Mouse (Mus musculus) heart, postnatal 0 days (tissue): ENCODE results near the gene Insc. TPM values are rescaled to one million over a fixed set of nuclear protein-coding genes. Genes with fewer than 3 reads are reported as not detected.

ENCODE experiments used
- ATAC-seq: fragments of 200-750 bp; cut with Nextera tagmentation; 2 replicates; pipeline ENCODE4 v1.8.0; 2017; ENCODE audit warnings: low read depth, moderate number of reproducible peaks, moderate library complexity; ENCODE audit not compliant: insufficient read depth
- DNase-seq: peaks from one replicate; pipeline ENCODE4 v3.0.0-alpha.2; 2016; ENCODE audit warnings: low spot score
- H3K27ac ChIP-seq: fragments of 300-500 bp; sonication (generic); 2 replicates; pipeline ENCODE4 v1.5.1; 2014; ENCODE audit warnings: low read depth, mild to moderate bottlenecking
- H3K27me3 ChIP-seq: fragments of 300-500 bp; sonication (generic); 2 replicates; pipeline ENCODE4 v1.6.1; 2014; ENCODE audit warnings: low read length, mixed read lengths; ENCODE audit not compliant: control insufficient read depth, insufficient read depth
- H3K36me3 ChIP-seq: fragments of 300-500 bp; sonication (generic); replicated peaks from 2 replicates; pipeline ENCODE4 v1.6.1; 2014; ENCODE audit warnings: low read length, mixed read lengths; ENCODE audit not compliant: control insufficient read depth, insufficient read depth
- H3K4me1 ChIP-seq: fragments of 300-500 bp; sonication (generic); 2 replicates; pipeline ENCODE4 v1.6.1; 2014; ENCODE audit warnings: antibody characterized with exemption; ENCODE audit not compliant: control insufficient read depth, insufficient read depth
- H3K4me2 ChIP-seq: fragments of 300-500 bp; sonication (generic); 2 replicates; pipeline ENCODE4 v1.6.1; 2014; ENCODE audit warnings: low read depth, mild to moderate bottlenecking, low read length, moderate library complexity
- H3K4me3 ChIP-seq: fragments of 300-500 bp; sonication (generic); 2 replicates; pipeline ENCODE4 v1.5.1; 2014; ENCODE audit warnings: low read depth, low read length
- H3K9ac ChIP-seq: fragments of 300-500 bp; sonication (generic); replicated peaks from 2 replicates; pipeline ENCODE4 v1.6.1; 2014; ENCODE audit warnings: low read depth, low read length, mixed read lengths
- H3K9me3 ChIP-seq: fragments of 300-500 bp; sonication (generic); replicated peaks from 2 replicates; pipeline ENCODE4 v1.6.1; 2016; ENCODE audit warnings: low read length; ENCODE audit not compliant: control insufficient read depth
- CTCF ChIP-seq: IDR thresholded peaks from 2 replicates; pipeline ENCODE4 v1.5.1; 2016; ENCODE audit warnings: antibody characterized with exemption, control low read depth, low read depth
- EP300 ChIP-seq: IDR thresholded peaks from 2 replicates; pipeline ENCODE4 v1.6.1; 2016; ENCODE audit warnings: antibody characterized with exemption, low read depth
- WGBS: fragments of 180-500 bp; shearing (Covaris S2); extraction: QIAGEN DNeasy Blood & Tissue Kit; methylation state at CpG from one replicate; pipeline ENCODE4 v1.1.7; 2014; 5-methylcytosine and 5-hydroxymethylcytosine counted together
- polyA plus RNA-seq: library from polyadenylated mRNA; unstranded; fragments of >200 nt; fragmentation: Nextera tagmentation; extraction: Ambion mirVana; gene quantifications from 2 replicates; pipeline ENCODE4 v1.2.1, GENCODE M21; 2015
- total RNA-seq: library from RNA; depleted of rRNA; stranded (reverse); fragments of >200 nt; gene quantifications from 2 replicates; pipeline ENCODE4 v1.2.3, GENCODE M21; 2014; ENCODE audit warnings: low replicate concordance

Insc gene
- total and polyA plus RNA-seq, 2 experiments from 2014 or later, result 3.2 to 16.8 TPM

GRCm38 (mm10) chr7:114748239-114748638 lies 4.7 kb downstream of the Insc start:
- Histone ChIP-seq H3K36me3 (no peaks in the 10 kb centered on the region), H3K4me3 (no peak overlapping the region), H3K4me2 (no peak overlapping the region), H3K27me3 (no peaks in the 10 kb centered on the region), H3K4me1 (peaks cover 12% of the 10 kb centered on the region), H3K9ac (no peak overlapping the region), H3K27ac (no peak overlapping the region), H3K9me3 (no peaks in the 10 kb centered on the region)
- TF ChIP-seq CTCF (no peak), EP300 (no peak)
- ATAC-seq (no peak), DNase-seq (no peak)
- WGBS, result 63% methylated on average over 4 of the region's 4 CpGs

DNA sequence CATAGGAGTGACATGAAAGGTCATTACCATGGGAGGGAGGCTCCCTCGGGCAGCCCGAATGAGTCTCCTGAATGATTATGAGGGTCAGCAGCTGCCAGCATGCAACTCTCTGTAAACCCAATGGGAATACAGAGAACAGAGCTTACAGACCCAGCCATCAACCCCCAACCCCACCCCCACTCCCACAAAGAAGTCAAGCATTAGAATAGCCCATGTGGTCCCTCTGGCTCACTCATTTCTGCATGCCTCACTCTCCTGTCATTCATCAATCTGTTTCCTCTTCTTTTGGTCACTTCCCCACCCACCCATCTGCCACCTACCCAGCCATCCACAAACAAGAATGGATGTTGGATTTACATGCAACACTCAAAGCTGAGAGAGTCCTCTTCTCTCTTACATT lies 10.0 kb downstream of the Insc start:
- no peaks in the 10 kb centered on the region for H3K4me1 ChIP-seq
- H3K36me3 ChIP-seq, result no peaks in the 10 kb centered on the region
- no peak overlapping the region for H3K4me3 ChIP-seq
- WGBS, result 94% methylated on average over 2 of the region's 2 CpGs
- no peak overlapping the region for H3K27ac ChIP-seq
- no peak for DNase-seq
- H3K27me3 ChIP-seq, result no peaks in the 10 kb centered on the region
- H3K9ac ChIP-seq, result no peak overlapping the region
- TF ChIP-seq CTCF (no peak), EP300 (no peak)
- H3K9me3 ChIP-seq, result no peaks in the 10 kb centered on the region
- H3K4me2 ChIP-seq, result no peak overlapping the region
- ATAC-seq, result no peak

- H3K4me3 ChIP-seq, result no peak overlapping the region
- DNase-seq (no peak), ATAC-seq (no peak)
- TF ChIP-seq EP300 (no peak), CTCF (no peak)
- H3K27ac ChIP-seq, result no peak overlapping the region
- no peaks in the 10 kb centered on the region for H3K36me3 ChIP-seq
- 10% methylated on average over 1 of the region's 1 CpGs for WGBS
- H3K9me3 ChIP-seq, result no peaks in the 10 kb centered on the region
- no peaks in the 10 kb centered on the region for H3K27me3 ChIP-seq
- H3K9ac ChIP-seq, result no peak overlapping the region
- no peak overlapping the region for H3K4me2 ChIP-seq
- no peaks in the 10 kb centered on the region for H3K4me1 ChIP-seq
Measured at GRCm38 (mm10) chr7:114754196-114754595, 10.7 kb downstream of the Insc start.

DNA sequence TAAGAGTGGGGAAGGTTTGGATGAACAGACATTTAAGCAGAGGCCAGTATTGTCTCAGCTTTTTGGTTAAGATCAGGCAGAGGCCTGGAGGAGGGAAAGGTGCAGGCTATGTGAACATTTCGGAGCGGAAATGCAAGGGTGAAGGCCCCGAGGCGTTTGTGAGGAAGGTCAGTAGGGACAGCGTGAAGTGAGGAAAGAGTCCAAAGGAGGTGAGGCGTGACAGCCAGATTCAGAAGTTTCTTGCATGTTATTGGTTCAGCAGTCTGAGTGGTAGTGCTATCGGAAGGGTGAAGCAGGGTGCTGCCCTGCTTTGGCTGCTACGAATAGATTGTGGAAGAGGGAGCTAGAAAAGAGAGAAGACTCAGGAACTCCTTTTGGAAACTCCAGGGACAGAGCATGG lies 11.1 kb downstream of the Insc start:
- H3K9me3 ChIP-seq, result no peaks in the 10 kb centered on the region
- no peaks in the 10 kb centered on the region for H3K27me3 ChIP-seq
- no peak overlapping the region for H3K9ac ChIP-seq
- H3K4me1 ChIP-seq, result no peaks in the 10 kb centered on the region
- no peaks in the 10 kb centered on the region for H3K36me3 ChIP-seq
- H3K4me2 ChIP-seq, result no peak overlapping the region
- no peak for ATAC-seq
- 75% methylated on average over 8 of the region's 8 CpGs for WGBS
- H3K4me3 ChIP-seq, result no peak overlapping the region
- H3K27ac ChIP-seq, result no peak overlapping the region
- no peak for DNase-seq
- TF ChIP-seq CTCF (no peak), EP300 (no peak)

DNA sequence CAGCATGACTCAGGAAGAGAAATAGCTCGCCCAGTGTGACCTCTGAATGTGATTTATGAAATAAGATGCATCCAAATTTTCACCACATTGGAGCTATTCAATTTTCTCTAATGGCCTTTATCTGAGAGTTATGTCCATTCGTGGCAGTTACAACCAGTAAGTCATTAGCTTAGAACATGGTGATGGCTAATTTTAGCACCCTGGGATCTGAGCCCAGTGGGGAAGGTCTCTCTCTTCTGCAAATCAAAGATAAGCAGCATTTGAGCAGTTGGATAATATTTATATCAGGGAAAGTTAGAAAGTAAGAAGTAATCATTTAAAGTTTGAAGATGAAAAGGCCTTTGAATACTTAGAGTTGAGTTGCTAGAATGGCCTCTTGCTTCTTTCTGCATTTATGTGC lies 19.2 kb downstream of the Insc start:
- Histone ChIP-seq H3K4me1 (peaks cover 23% of the 10 kb centered on the region), H3K9me3 (no peaks in the 10 kb centered on the region), H3K4me3 (no peak overlapping the region), H3K4me2 (no peak overlapping the region), H3K36me3 (no peaks in the 10 kb centered on the region), H3K27me3 (no peaks in the 10 kb centered on the region), H3K27ac (peak overlapping the region; percentile 50), H3K9ac (no peak overlapping the region)
- ATAC-seq (0 out of 2 replicates have a peak, but pooled peaks have one; percentile 55), DNase-seq (peak; percentile 44)
- WGBS, result 21% methylated on average over 2 of the region's 2 CpGs
- no peak for TF ChIP-seq EP300
- TF ChIP-seq CTCF, result no peak

DNA sequence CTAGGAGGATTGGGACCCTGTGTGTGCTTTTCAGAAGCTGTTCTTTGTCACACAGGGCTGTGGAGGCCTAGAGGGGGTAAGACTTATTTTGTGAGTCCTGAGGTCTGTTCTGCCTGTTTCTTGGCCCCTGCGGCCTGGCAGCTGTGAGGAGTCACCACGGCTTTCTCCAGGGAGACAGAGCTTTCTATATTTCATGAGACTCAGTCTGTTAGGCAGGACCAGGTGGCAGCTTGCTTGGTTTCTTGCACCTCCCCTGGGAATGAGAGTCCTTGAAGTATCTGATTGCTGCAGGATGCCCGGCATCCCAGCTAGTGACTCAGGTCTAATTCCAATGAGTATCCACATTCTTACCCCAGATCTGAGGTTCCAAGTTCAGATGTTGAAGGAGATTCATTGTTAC lies 21.8 kb downstream of the Insc start:
- H3K9me3 ChIP-seq, result no peaks in the 10 kb centered on the region
- H3K36me3 ChIP-seq, result no peaks in the 10 kb centered on the region
- DNase-seq (no peak), ATAC-seq (no peak)
- TF ChIP-seq EP300 (no peak), CTCF (no peak)
- H3K4me3 ChIP-seq, result no peak overlapping the region
- WGBS, result 79% methylated on average over 3 of the region's 3 CpGs
- H3K4me2 ChIP-seq, result no peak overlapping the region
- no peak overlapping the region for H3K9ac ChIP-seq
- no peaks in the 10 kb centered on the region for H3K27me3 ChIP-seq
- H3K4me1 ChIP-seq, result peaks cover 23% of the 10 kb centered on the region
- H3K27ac ChIP-seq, result no peak overlapping the region
